Mouse (Mus musculus) retina, embryonic 14.5 days (tissue): ENCODE data around the gene Selp.

Experiments used
- DNase-seq: peaks from one replicate; pipeline ENCODE4 v3.0.0-alpha.2; 2015; ENCODE audit warnings: low spot score

Selp gene

DNA sequence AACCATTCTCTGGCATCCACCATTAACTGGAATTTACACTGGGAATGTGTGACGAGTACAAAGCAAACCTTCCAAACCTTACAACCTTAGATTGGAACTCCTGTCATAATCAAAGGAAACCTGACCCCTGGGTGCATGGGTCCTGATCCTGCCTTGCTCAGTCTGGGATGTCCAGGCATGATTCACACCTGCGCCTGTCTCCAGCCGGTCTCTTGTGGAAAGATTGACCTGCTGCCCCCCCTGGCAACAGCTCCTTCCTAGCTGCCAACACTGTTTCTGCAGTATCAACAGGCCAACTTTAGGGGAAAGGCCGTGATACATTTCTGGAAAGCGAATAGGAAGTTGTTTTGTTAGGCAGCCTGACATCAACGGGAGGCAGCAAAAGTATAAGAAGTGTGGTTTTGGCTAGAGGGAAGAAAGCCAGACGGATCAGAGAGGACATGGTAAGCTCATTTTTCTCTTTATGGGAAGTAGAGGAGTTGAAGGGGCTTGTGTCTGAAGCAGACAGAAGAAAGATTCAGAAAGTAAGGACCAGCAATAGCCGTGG is at the start of gene Selp:
Gene Selp (plus strand): TSS at position 318 of the 547 bp plus-strand sequence.
- DNase-seq, result no peak

GRCm38 (mm10) chr1:164069261-164069660 is 45.8 kb upstream of the Selp start:
- no peak for DNase-seq

DNA sequence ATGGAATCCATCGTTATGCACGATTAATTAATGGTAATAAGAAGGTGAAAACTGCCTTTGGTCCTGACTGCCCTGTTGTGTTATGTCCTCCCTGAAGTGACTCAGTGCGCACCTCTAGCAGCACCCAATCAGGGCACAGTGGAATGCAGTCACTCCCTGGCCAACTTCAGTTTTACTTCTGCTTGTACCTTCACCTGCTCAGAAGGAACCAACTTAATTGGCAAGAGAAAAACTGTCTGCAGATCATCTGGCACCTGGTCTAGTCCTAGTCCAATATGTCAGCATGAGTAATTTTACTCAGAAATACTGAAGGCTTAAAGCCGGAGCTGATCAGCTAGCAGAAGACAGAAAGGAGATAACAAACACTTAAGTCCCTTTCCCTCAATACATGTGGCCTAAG is 44.6 kb upstream of the Selp start:
- no peak for DNase-seq

- DNase-seq, result no peak
Measured at GRCm38 (mm10) chr1:164071111-164071510, 44.0 kb upstream of the Selp start.

DNA sequence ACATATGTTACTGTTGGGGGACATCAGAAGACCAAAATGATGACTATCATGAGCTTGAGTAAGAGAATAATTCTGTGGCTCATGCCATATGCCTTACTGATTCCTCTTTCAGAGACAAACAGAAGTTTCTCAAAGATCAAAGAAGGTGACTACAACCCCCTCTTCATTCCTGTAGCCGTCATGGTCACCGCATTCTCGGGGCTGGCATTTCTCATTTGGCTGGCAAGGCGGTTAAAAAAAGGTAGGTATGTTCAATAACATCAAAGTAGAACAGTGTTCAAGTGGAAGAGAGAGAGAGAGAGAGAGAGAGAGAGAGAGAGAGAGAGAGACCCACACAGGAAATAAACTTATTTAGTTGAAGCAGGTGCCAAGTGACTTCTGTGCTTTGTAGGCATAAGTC is 43.1 kb upstream of the Selp start:
- no peak for DNase-seq

DNA sequence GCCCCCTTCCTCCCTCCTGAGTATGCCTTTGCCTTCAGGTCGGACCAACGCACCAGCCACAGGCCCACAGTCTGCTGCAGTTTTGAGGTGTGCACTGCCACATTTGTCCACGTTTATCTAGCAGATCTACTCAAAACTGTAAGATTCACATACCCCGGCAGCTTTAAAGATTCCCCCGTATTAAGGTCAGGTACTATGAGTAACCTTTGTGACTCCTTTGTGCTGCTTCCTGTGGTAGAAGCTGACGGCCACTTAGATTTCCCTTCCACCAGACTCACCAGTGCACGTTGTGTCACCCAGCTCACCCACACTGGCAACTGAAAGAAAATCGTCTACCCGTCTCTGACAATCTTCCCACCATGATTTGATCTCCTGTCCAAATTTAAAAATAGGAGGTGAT is 42.0 kb upstream of the Selp start:
- DNase-seq, result no peak

GRCm38 (mm10) chr1:164073803-164074202 is 41.3 kb upstream of the Selp start:
- no peak for DNase-seq

- no peak for DNase-seq
Measured at GRCm38 (mm10) chr1:164074606-164075140, 40.4 kb upstream of the Selp start.

DNA sequence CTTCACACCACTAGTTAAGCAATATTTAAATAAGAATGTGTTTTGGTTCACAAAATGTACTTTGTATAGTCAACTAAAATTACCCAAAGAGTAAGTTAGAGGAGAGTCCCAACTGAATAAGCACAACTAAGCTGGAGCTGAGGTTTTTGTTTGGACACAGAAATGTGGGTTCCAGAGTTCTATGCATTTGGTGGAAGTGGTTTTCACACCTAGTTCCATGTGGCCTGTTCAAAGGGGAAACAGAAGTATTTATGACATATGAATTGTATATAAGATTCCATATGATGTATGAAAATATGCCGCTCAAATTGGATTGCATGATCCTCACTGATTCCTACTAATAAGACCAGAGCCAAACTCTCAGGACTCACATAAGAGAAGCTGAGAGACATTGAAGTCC is 39.6 kb upstream of the Selp start:
- DNase-seq, result no peak

GRCm38 (mm10) chr1:164076441-164076840 is 38.6 kb upstream of the Selp start:
- no peak for DNase-seq

GRCm38 (mm10) chr1:164077031-164077430 is 38.0 kb upstream of the Selp start:
- DNase-seq, result no peak

GRCm38 (mm10) chr1:164078323-164078741 is 36.7 kb upstream of the Selp start:
- no peak for DNase-seq

DNA sequence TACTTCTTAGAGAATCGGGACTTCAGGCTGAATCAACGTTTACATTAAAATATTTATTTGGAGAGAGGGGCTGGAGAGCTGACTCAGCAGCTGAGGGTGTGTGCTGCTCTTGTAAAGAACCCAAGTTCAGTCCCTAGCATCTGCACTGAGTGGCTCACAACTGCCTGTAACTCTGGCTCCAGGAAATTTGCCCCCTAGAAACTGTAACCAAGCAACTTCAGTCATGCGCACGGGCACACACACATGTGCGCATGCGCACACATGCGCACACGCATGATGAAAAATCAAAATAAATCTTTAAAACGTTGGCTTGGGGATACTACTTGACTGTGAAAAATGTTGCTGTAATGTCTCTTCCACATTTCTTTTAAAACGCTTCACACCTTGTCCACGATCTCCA is 36.0 kb upstream of the Selp start:
- no peak for DNase-seq

- DNase-seq, result no peak
Measured at GRCm38 (mm10) chr1:164083046-164083445, 32.0 kb upstream of the Selp start.

- no peak for DNase-seq
Measured at GRCm38 (mm10) chr1:164086797-164087196, 28.3 kb upstream of the Selp start.

DNA sequence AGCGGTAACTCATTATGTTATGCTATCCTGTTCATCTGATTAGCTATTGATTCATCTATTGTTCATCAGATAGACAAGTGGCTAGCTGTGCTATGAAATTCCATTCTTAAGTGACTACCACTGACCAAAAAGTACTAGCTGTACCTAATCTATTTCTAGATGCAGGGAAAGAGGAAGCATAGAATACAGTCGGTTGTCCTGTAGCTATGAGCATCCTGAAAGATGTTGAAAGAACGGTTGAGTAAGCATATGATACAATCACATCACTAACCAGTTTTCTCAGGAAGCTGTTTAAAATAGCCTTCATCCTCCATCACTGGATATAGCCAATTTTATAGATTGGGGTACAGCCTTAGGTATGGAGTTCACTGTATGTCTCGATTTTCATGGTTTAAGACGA is 27.2 kb upstream of the Selp start:
- no peak for DNase-seq

- no peak for DNase-seq
Measured at GRCm38 (mm10) chr1:164096780-164097179, 18.3 kb upstream of the Selp start.

DNA sequence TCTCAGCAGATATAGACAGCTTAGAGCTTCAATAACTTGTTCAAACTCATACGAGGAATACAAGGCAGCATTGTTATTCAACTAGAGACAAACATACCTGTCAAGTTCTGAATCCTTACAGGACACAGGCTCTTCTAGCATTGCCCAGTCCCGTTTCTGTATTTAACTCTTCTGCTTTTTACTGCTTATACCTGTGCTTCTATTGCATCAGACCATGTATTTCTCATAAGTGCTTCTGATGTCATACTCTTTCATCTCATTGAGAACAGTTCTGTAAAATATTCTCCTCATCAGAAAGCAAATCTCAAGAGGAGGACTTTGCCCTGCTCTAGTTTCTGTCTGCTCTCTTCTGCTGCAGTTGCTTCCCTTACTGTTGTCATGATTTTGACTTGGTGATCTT is 17.2 kb upstream of the Selp start:
- no peak for DNase-seq

GRCm38 (mm10) chr1:164098372-164098771 is 16.7 kb upstream of the Selp start:
- no peak for DNase-seq

DNA sequence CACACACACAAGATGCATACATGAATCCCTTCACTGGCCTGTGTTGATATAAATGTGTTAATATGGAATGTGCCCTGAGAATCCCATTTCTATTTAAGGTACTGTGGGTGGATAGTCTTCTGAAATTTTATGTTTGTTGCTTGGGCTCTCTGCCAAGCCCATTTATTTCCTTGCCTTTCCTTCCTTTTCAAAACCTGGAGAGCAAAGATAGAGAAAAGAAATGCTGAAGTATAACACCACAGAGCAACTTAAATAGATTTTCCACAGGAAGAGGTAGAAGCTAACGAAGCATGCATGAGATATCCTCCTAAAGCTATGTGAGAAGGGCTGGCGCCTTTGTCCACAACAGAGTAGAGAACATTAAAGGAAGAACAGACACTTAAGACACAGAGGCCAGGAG is 5.3 kb upstream of the Selp start:
- no peak for DNase-seq

GRCm38 (mm10) chr1:164110591-164111329 is 4.3 kb upstream of the Selp start:
- DNase-seq, result no peak

DNA sequence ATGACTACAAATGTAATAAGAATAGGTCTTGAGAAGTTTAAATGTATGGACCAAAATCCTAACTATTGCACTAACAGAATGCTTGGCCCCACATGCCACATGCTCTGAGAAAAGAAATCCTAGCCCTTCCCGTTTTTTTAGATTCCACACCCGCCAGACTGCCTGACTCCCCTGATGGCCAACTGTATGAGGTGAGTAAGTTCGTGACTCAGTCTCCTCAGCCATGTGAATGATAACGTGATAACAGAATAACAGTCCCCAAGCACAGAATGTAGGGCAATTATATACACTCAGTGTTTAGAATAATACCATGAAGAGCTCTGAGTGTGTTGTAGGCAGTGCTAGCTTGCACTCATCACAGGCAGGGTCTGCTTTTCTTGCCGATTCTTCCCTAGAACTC is 784 bp upstream of the Selp start:
- DNase-seq, result no peak

GRCm38 (mm10) chr1:164115647-164116046 is 583 bp downstream of the Selp start:
- DNase-seq, result no peak

GRCm38 (mm10) chr1:164117869-164118268 is 2.8 kb downstream of the Selp start:
- no peak for DNase-seq
